Mouse (Mus musculus) cortical plate, adult 2 months (tissue): ENCODE results near the gene Vamp2.

Source experiments
- CTCF ChIP-seq: fragments of 200-500 bp; IDR thresholded peaks from 2 replicates; pipeline ENCODE4 v1.5.1; 2011; ENCODE audit warnings: mild to moderate bottlenecking, control low read depth, low read length; ENCODE audit not compliant: insufficient read depth; ENCODE audit errors: extremely low read depth
- POLR2A ChIP-seq: fragments of 200-500 bp; IDR thresholded peaks from 2 replicates; pipeline ENCODE4 v1.6.1; 2011; ENCODE audit warnings: mild to moderate bottlenecking, low read length, control low read depth; ENCODE audit not compliant: insufficient read depth; ENCODE audit errors: extremely low read depth

DNA sequence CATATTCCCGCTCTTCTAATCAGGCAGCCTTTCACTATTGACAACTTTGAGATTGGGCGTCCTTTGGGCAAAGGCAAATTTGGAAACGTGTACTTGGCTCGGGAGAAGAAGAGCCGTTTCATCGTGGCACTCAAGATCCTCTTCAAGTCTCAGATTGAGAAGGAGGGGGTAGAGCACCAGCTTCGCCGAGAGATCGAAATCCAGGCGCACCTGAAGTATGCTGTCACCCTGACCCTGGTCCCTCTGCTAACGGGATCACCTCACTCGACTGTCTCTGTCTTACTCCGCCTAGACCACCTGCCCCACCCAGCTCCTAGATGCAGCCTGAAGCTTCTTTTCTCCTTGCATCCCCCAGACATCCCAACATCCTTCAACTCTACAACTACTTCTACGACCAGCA is 40.1 kb upstream of the Vamp2 start:
- no peak for TF ChIP-seq CTCF
- TF ChIP-seq POLR2A = no peak
